Mouse (Mus musculus) G1E-ER4 (cell line): ENCODE measurements around the gene Sec13. TPM values are rescaled to one million over a fixed set of nuclear protein-coding genes. Genes with fewer than 3 reads are reported as not detected.

Experiments used
- GATA1 ChIP-seq: IDR thresholded peaks from one replicate; pipeline ENCODE4 v1.8.0; 2012; ENCODE audit warnings: low read length, inconsistent platforms
- polyA plus RNA-seq: library from polyadenylated mRNA; stranded (reverse); fragments of >175 nt; gene quantifications from 2 replicates; pipeline ENCODE4 v1.2.3, GENCODE M21; 2012

Gene Sec13
- polyA plus RNA-seq, 1 experiment: 23.5 TPM

DNA sequence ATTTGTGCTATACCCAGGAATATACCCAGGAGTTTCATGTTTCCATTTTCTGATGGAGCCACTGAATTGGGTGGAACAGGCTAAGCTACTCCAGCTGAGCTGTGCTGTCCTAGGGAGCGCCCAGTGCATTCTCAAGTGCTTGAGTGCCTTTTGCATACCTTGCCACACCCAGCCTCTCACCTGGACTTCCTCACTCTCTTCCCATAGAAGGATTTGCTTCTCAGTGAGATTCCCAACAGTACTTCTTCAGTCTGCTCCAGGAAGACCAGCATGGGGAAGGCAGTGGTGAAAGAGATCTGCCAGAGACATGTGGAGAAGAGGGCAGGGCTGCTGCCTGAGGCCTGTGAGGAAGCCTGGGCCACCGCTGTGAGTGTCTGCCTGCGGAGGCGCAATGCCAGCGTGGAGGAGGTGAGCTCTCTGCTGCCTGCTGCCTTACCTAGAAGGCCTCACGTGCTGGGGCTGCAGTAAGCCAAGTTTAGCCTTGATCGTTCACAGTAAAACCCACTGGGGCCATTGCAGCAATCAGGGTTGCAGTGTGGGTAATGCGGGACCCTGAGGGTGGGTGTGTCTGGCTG, 53.9 kb downstream of the Sec13 start:
- no peak for TF ChIP-seq GATA1

DNA sequence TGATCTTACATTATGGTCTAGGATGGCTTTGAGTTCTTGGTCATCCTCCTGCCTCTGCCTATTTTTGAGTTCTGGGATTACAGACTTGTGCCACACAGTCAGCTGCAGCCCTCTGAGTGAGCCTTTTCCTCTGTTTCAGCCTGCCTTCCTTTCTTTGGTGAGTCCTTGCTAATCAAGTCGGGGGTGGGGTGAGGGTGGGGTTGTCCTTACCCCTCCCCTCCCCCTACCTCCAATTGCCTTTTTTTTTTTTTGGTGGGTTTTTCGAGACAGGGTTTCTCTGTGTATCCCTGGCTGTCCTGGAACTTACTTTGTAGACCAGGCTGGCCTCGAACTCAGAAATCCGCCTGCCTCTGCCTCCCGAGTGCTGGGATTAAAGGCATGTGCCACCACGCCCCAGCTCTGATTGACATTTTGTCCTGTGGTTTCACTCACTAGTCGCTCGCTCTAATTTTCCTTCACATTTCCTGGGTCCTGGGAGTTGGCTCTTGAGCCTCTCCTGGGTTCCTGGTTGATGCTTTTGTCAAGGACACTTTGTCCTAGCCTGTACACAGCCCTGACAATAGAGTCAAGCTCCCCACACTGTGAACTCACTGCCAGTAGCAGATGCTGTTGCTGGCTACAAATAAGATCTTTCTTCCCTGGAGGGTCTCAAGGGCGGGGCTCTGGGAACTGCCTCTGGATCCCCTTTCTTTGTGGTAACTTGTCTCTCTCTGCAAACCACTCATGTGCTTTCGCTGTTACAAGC, 57.3 kb downstream of the Sec13 start:
- TF ChIP-seq GATA1: no peak

DNA sequence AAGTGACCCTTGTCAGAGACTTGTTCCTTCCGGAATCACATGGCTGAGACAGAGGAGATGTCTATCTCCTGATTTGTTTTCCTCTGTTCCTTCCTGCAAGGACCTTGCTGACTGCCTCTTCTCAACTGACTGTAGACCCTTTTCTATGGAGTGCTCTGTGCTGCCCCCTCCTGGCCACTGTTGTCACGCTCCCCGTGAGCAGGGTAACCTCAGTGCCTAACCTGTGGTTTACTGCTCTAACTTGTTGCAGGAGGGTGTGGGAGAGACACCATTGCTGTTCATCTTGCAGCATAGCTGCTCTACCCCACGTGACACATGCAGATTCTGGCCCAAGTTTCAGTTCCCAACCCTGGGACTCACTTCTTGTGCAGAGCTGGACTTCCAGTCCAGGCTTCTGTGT, 59.3 kb downstream of the Sec13 start:
- no peak for TF ChIP-seq GATA1

DNA sequence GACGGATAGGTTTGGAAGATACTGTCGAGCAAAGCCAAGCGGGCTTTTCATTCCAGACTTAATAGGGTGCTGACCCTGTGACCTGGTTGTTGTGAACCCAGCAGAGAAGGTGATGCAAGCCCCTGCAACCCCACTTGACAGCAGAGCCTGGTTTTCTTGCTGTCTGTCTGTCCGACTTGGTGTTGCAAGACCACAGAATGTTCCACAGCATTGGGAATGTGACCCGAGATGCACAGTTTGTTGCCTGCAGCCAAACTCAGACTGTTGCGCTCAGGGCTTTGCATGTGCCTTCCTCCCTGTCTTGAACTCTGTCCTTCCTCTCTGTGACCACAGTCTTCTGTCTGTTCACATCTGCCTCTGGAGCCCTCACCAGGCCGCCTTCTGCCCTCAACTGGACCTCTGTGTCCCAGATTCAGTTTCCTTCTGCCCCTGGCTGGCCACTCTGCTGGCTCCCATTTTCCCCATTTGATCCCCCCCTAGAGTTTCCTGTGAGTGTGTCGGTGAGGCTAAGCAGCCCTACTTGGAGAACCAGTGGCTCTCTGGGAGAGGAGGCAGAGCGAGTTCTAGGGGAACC, 60.5 kb downstream of the Sec13 start:
- no peak for TF ChIP-seq GATA1

DNA sequence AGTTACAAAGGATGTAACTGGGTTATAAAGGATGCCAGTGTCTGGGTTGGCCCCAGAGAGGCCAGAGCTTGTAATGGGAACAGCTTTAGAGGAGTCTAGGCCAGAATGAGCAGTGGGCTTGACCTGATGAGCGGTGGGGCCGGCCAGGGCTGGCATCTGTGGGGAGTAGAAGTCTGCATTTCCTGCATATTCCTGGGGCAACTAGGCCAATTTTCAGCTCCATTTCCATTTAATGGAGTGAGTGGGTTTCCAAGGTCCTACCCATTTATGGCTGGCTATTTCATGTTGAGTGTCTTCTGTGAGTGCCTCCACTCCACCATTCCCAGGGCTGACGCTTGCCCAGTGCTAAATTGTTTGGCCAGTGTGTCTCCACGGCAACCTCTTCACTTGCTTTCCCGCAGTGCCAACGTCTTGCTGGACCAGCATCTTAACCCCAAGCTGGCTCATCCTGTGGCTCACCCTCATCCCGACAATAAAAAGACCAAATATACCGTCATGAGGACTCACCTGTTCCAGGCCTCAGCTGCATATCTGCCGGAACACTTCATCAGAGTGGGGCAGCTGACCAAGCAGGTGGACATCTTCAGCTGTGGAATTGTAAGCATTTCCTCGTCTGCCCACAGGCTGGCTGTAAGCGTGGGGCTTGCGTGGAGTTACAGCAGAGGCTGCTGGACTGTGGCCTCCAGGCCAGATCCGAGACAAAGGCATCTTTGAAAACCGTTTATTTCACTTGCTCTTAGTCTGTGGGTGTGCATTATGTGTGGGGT, 62.1 kb downstream of the Sec13 start:
- TF ChIP-seq GATA1: no peak

Other genes starting within 250 kb of the Sec13 start
- gene Prrt3, start 238.8 kb downstream of the Sec13 start, polyA plus RNA-seq: not detected in 2 replicates
- gene Emc3, start 209.1 kb downstream of the Sec13 start, polyA plus RNA-seq: 29.5 and 38.6 TPM in 2 replicates
- 0.94 and 1.4 TPM in 2 replicates for gene Fancd2, start 209.1 kb downstream of the Sec13 start, polyA plus RNA-seq
- gene Fancd2os, start 140.0 kb downstream of the Sec13 start, polyA plus RNA-seq: not detected in 2 replicates
- gene Brk1, start 136.0 kb downstream of the Sec13 start, polyA plus RNA-seq: 29.9 and 32.0 TPM in 2 replicates
- gene Vhl, start 116.8 kb downstream of the Sec13 start, polyA plus RNA-seq: 8.6 and 9.1 TPM in 2 replicates
- gene Irak2, start 102.3 kb downstream of the Sec13 start, polyA plus RNA-seq: 14.3 and 15.4 TPM in 2 replicates
- 42.7 and 55.8 TPM in 2 replicates for gene Tatdn2, start 43.7 kb downstream of the Sec13 start, polyA plus RNA-seq
- 0.42 TPM in 1 of 2 replicates, not detected in the other for gene Ghrl, start 20.9 kb downstream of the Sec13 start, polyA plus RNA-seq